Mouse (Mus musculus) forebrain, embryonic 16.5 days (tissue): ENCODE measurements around the gene Lyrm9. TPM values are rescaled to one million over a fixed set of nuclear protein-coding genes. Genes with fewer than 3 reads are reported as not detected.

Source experiments
- ATAC-seq: fragments of 200-750 bp; cut with Nextera tagmentation; 2 replicates; pipeline ENCODE4 v1.8.0; 2017; ENCODE audit warnings: mild to moderate bottlenecking, moderate library complexity
- H3K27ac ChIP-seq: fragments of 300-500 bp; sonication (generic); 2 replicates; pipeline ENCODE4 v1.5.1; 2014; ENCODE audit warnings: low read length, control low read depth
- H3K27me3 ChIP-seq: fragments of 300-500 bp; sonication (generic); replicated peaks from 2 replicates; pipeline ENCODE4 v1.6.1; 2014; ENCODE audit warnings: low read length; ENCODE audit not compliant: control insufficient read depth, insufficient read depth
- H3K36me3 ChIP-seq: fragments of 300-500 bp; sonication (generic); 2 replicates; pipeline ENCODE4 v1.6.1; 2014; ENCODE audit not compliant: control insufficient read depth, insufficient read depth
- H3K4me1 ChIP-seq: fragments of 300-500 bp; sonication (generic); replicated peaks from 2 replicates; pipeline ENCODE4 v1.6.1; 2014; ENCODE audit warnings: low read length; ENCODE audit not compliant: control insufficient read depth, insufficient read depth
- H3K4me2 ChIP-seq: fragments of 300-500 bp; sonication (generic); 2 replicates; pipeline ENCODE4 v1.6.1; 2014; ENCODE audit warnings: mild to moderate bottlenecking, low read length, control low read depth
- H3K4me3 ChIP-seq: fragments of 300-500 bp; sonication (generic); replicated peaks from 2 replicates; pipeline ENCODE4 v1.5.1; 2014; ENCODE audit warnings: mild to moderate bottlenecking, low read length, control low read depth
- H3K9ac ChIP-seq: fragments of 300-500 bp; sonication (generic); replicated peaks from 2 replicates; pipeline ENCODE4 v1.6.1; 2014; ENCODE audit warnings: low read depth, low read length, control low read depth
- H3K9me3 ChIP-seq: fragments of 300-500 bp; sonication (generic); 2 replicates; pipeline ENCODE4 v1.6.1; 2016; ENCODE audit warnings: low read length; ENCODE audit not compliant: control insufficient read depth
- WGBS: fragments of 180-500 bp; shearing (Covaris S2); extraction: QIAGEN DNeasy Blood & Tissue Kit; methylation state at CpG from one replicate; pipeline ENCODE4 v1.1.7; 2014; 5-methylcytosine and 5-hydroxymethylcytosine counted together
- polyA plus RNA-seq: library from polyadenylated mRNA; unstranded; fragments of >200 nt; fragmentation: Nextera tagmentation; extraction: Ambion mirVana; gene quantifications from 2 replicates; pipeline ENCODE4 v1.2.1, GENCODE M21; 2015

Lyrm9 gene
- 26.3 and 29.8 TPM in 2 replicates for polyA plus RNA-seq

DNA sequence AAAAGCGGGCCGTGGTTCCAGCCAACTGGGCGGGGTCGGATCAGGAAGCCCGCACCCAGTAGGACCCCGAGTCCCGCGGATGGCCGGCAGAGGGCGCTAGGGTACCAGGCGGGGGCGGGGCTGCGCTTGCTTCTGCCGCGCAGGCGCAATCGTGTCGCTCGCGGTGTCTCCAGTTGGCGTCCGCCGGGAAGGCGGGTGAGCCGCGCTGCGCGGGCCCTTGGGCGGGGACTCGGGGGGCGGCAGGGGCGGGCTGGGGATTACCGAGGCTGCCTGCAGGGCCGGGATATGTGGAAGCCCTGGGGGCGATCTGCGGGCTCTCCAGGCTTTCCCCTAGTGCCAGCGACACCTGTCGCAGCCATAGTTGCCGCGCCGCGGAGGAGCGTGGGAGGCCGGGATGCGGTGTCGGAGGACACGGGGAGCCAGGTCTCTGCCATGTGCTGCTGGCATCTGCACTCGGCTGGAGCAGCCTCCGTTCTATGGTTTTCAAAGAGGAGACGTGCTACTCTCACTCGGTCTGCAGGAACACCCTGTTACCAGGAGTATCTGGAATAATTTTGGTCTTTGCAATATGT lies at the start of gene Lyrm9:
Gene Lyrm9, plus strand, starts transcription at position 143 of the 572 bp plus-strand sequence.
- Histone ChIP-seq H3K27me3 (peaks cover 5% of the 10 kb centered on the region; the same call in 1 of the 2 replicates), H3K4me2 (peak within 1 kb of the TSS; percentile 77), H3K4me1 (peaks cover 29% of the 10 kb centered on the region), H3K9ac (peak within 1 kb of the TSS; percentile 86), H3K4me3 (peak within 1 kb of the TSS; percentile 73), H3K36me3 (no peaks in the 10 kb centered on the region), H3K27ac (peak within 1 kb of the TSS; percentile 87), H3K9me3 (no peaks in the 10 kb centered on the region)
- 0% methylated on average over 50 of the region's 51 CpGs for WGBS
- ATAC-seq, result peak; percentile 89

GRCm38 (mm10) chr11:78777851-78778680 lies 48.3 kb upstream of the Lyrm9 start:
- WGBS, result 49% methylated on average over 10 of the region's 10 CpGs
- Histone ChIP-seq H3K36me3 (no peaks in the 10 kb centered on the region), H3K9ac (no peak overlapping the region), H3K4me3 (no peak overlapping the region), H3K4me2 (no peak overlapping the region), H3K4me1 (peaks cover 12% of the 10 kb centered on the region), H3K27me3 (no peaks in the 10 kb centered on the region), H3K27ac (no peak overlapping the region), H3K9me3 (no peaks in the 10 kb centered on the region)
- ATAC-seq, result no peak; the same call in 1 of the 2 replicates

DNA sequence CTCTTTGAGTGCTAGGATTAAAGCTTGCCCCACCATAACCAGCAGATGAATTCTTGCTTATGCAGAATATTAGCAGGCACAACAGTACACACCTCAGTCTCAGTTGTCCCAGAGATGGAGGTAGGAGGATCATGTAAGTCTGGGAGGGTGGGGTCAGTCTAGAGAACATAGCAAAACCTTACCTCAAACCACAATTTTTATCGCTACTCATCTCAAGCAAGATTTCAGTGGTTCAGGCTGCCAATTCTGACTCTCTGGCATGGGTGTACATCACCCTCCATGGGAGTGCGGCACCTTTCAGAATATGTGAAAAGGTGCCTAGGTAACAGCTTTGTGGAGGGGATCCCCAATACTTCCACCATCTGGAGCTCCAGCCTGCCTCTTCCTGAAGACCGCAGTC lies 46.4 kb upstream of the Lyrm9 start:
- Histone ChIP-seq H3K4me1 (peaks cover 10% of the 10 kb centered on the region), H3K9ac (no peak overlapping the region)
- WGBS, result 97% methylated on average over 3 of the region's 3 CpGs

GRCm38 (mm10) chr11:78780571-78780970 lies 45.8 kb upstream of the Lyrm9 start:
- no peak for ATAC-seq
- 74% methylated on average over 3 of the region's 3 CpGs for WGBS
- Histone ChIP-seq H3K4me1 (peaks cover 12% of the 10 kb centered on the region), H3K9ac (no peak overlapping the region), H3K4me2 (no peak overlapping the region), H3K4me3 (no peak overlapping the region), H3K27ac (no peak overlapping the region), H3K27me3 (no peaks in the 10 kb centered on the region), H3K9me3 (no peaks in the 10 kb centered on the region), H3K36me3 (no peaks in the 10 kb centered on the region)

More for the DNA sequence above, 46.4 kb upstream of the Lyrm9 start:
- Histone ChIP-seq H3K4me2 (no peak overlapping the region), H3K36me3 (no peaks in the 10 kb centered on the region), H3K9me3 (no peaks in the 10 kb centered on the region), H3K4me3 (no peak overlapping the region), H3K27ac (no peak overlapping the region), H3K27me3 (no peaks in the 10 kb centered on the region)
- ATAC-seq, result no peak

- ATAC-seq, result no peak
- 90% methylated on average over 5 of the region's 5 CpGs for WGBS
- H3K36me3 ChIP-seq, result no peaks in the 10 kb centered on the region
- H3K9me3 ChIP-seq, result no peaks in the 10 kb centered on the region
- no peaks in the 10 kb centered on the region for H3K27me3 ChIP-seq
- H3K4me1 ChIP-seq, result peaks cover 19% of the 10 kb centered on the region
- H3K27ac ChIP-seq, result no peak overlapping the region
- no peak overlapping the region for H3K4me3 ChIP-seq
- no peak overlapping the region for H3K9ac ChIP-seq
- no peak overlapping the region for H3K4me2 ChIP-seq
Observed at GRCm38 (mm10) chr11:78782326-78782725, 44.1 kb upstream of the Lyrm9 start.

DNA sequence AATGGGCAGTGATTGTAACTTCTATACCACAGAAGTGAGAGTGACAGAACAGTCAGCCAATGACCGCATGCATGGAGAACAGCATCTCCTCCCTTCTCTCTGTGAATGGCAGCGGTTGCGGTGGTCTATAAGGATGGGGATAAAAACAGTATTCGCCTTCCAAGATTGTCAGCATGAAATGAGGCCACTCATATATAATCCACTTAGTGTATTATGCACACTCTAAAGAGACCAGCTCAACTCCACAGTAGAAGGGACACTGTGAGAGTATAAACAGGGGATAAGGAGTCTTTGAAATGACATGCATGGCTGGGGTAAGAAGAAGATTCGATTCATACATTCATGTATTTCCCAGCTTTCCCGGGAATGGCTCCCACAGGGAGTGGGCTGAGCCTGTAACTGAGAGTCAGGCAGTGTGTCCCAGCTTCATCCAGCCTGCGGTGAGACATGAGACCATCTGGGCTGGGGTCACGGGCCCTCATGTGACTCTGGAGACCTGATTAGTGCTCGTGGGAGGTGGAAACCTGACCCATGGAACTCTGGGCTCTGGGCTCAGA lies 43.5 kb upstream of the Lyrm9 start:
- WGBS, result 71% methylated on average over 9 of the region's 9 CpGs
- H3K36me3 ChIP-seq, result no peaks in the 10 kb centered on the region
- no peaks in the 10 kb centered on the region for H3K27me3 ChIP-seq
- H3K4me2 ChIP-seq, result no peak overlapping the region
- no peak overlapping the region for H3K9ac ChIP-seq
- no peak for ATAC-seq
- H3K27ac ChIP-seq, result no peak overlapping the region
- H3K4me3 ChIP-seq, result no peak overlapping the region
- H3K9me3 ChIP-seq, result no peaks in the 10 kb centered on the region
- peaks cover 15% of the 10 kb centered on the region for H3K4me1 ChIP-seq

DNA sequence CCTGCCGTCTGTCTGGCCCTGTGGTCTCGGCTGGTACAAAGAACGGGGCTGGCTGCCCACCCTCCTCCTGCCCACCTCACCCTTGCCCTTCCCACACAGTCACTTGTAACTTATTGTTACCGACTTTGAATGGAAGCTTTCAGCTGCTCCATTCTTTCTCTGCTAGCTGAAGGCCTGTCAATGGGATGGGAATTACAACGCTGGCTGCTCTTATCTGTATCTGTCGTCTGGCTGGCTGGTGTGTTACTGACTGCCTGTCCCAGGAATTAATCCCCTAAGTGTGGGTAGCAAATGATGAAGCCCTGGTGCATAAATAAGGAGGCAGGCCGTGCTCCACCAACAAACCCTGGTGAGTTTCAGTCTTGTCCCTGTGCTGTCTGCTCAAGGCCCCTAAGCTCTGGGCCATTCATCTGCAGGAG lies 40.4 kb upstream of the Lyrm9 start:
- no peaks in the 10 kb centered on the region for H3K27me3 ChIP-seq
- peak; percentile 69 for ATAC-seq
- H3K4me2 ChIP-seq, result no peak overlapping the region
- H3K4me1 ChIP-seq, result peaks cover 18% of the 10 kb centered on the region
- no peaks in the 10 kb centered on the region for H3K36me3 ChIP-seq
- H3K4me3 ChIP-seq, result no peak overlapping the region
- H3K27ac ChIP-seq, result peak overlapping the region; percentile 73
- no peak overlapping the region for H3K9ac ChIP-seq
- H3K9me3 ChIP-seq, result no peaks in the 10 kb centered on the region
- 3% methylated on average over 7 of the region's 7 CpGs for WGBS

GRCm38 (mm10) chr11:78789370-78790060 lies 36.9 kb upstream of the Lyrm9 start:
- H3K4me3 ChIP-seq, result no peak overlapping the region
- 20% methylated on average over 11 of the region's 11 CpGs for WGBS
- H3K27ac ChIP-seq, result peak overlapping the region; percentile 66
- H3K4me1 ChIP-seq, result peaks cover 39% of the 10 kb centered on the region
- no peaks in the 10 kb centered on the region for H3K27me3 ChIP-seq
- ATAC-seq, result peak; percentile 47
- H3K9ac ChIP-seq, result no peak overlapping the region
- no peak overlapping the region for H3K4me2 ChIP-seq
- H3K9me3 ChIP-seq, result no peaks in the 10 kb centered on the region
- no peaks in the 10 kb centered on the region for H3K36me3 ChIP-seq

- Histone ChIP-seq H3K4me1 (peaks cover 30% of the 10 kb centered on the region), H3K36me3 (no peaks in the 10 kb centered on the region), H3K9me3 (no peaks in the 10 kb centered on the region), H3K9ac (0 out of 2 replicates have a peak overlapping the region, but pooled peaks have one; percentile 5), H3K4me2 (peak overlapping the region; percentile 40), H3K27me3 (no peaks in the 10 kb centered on the region), H3K27ac (peak overlapping the region; percentile 87), H3K4me3 (no peak overlapping the region)
- WGBS, result 16% methylated on average over 4 of the region's 4 CpGs
- peak; percentile 60 for ATAC-seq
Observed at GRCm38 (mm10) chr11:78791582-78791981, 34.8 kb upstream of the Lyrm9 start.
